Mouse (Mus musculus): ENCODE results near the gene Kcnk4. TPM values are rescaled to one million over a fixed set of nuclear protein-coding genes. Genes with fewer than 3 reads are reported as not detected.

Gene Kcnk4
- polyA plus RNA-seq, 1 experiment from 2014 or later: 0.30 TPM

DNA sequence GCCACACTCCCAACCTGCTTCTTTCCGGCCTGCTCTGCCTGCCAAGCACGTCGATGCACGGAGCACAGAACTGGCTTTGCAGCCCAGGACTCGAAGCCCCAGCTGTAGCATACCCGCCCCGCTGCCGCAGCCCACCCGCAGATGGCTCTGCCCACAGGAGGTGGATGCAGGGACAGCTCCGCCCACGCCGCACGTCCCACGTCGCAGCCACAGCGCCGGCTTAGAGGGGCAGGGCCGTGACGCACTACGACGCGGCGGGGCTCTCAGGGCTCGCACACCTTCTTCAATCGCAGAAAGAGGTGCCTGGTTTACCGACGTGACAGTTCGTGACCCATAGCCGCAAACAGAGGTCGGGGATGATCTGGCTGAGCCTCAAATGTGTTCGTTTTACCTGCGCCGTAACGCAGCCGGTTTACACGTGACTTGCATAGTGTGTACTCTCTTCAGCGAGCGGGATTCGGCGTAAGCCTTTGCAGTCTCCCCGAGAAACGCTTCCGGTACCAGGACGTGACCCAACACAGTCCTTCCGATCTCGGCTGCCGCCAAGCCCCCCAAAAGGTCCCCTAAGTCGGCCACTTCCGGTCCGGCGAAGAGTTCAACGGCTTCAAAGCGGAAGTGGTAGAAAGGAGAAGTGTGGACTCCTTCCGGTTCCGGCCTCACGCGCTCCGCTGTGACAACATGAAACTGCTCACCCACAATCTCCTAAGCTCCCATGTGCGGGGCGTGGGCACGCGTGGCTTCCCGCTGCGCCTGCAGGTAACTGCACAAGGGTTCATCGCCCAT, 24.6 kb downstream of the Kcnk4 start, which contains the start of the genes Trmt112 and Prdx5:
Gene Trmt112 (plus strand): TSS at position 192 of the 783 bp plus-strand sequence.
Gene Prdx5 (minus strand): TSS at position 600 of the 783 bp plus-strand sequence.
- peak within 1 kb of the TSS; percentile 67 for H3K4me3 ChIP-seq (ENCODE audit: low read depth, low read length)
- peak within 1 kb of the TSS; percentile 66 for H3K9ac ChIP-seq (replicated peaks; ENCODE audit: low read depth)
- TF ChIP-seq CTCF (IDR thresholded peaks at IDR 0.05): peak; percentile 44
- TF ChIP-seq EP300 (IDR thresholded peaks at IDR 0.05): peak; percentile 64
- no peaks in the 10 kb centered on the region for H3K27me3 ChIP-seq (replicated peaks; ENCODE audit: insufficient read depth, low read length)
- peak; percentile 98 for DNase-seq (ENCODE audit: low spot score)
- peak within 1 kb of the TSS; percentile 77 for H3K4me2 ChIP-seq (replicated peaks; ENCODE audit: low read depth, low read length)
- WGBS: 1% methylated on average over 62 of the region's 65 CpGs
- H3K9me3 ChIP-seq (ENCODE audit: low read length): no peaks in the 10 kb centered on the region
- peak; percentile 95 for ATAC-seq
- H3K27ac ChIP-seq (ENCODE audit: low read length): peak within 1 kb of the TSS; percentile 98
- H3K4me1 ChIP-seq (ENCODE audit: insufficient read depth, low read depth, low read length): no peaks in the 10 kb centered on the region; the same call in 1 of the 2 replicates
- H3K36me3 ChIP-seq (ENCODE audit: insufficient read depth, low read length): peaks cover 4% of the 10 kb centered on the region; the same call in 1 of the 2 replicates

GRCm38 (mm10) chr19:6909021-6909420, 25.3 kb downstream of the Kcnk4 start:
- Histone ChIP-seq H3K9me3 (ENCODE audit: low read length) (no peaks in the 10 kb centered on the region), H3K4me3 (ENCODE audit: low read depth, low read length) (peak overlapping the region; percentile 67), H3K36me3 (ENCODE audit: insufficient read depth, low read length) (peaks cover 10% of the 10 kb centered on the region; the same call in 1 of the 2 replicates), H3K27ac (ENCODE audit: low read length) (peak overlapping the region; percentile 98), H3K27me3 (replicated peaks; ENCODE audit: insufficient read depth, low read length) (no peaks in the 10 kb centered on the region), H3K9ac (replicated peaks; ENCODE audit: low read depth) (peak overlapping the region; percentile 66), H3K4me1 (ENCODE audit: insufficient read depth, low read depth, low read length) (no peaks in the 10 kb centered on the region; the same call in 1 of the 2 replicates), H3K4me2 (replicated peaks; ENCODE audit: low read depth, low read length) (peak overlapping the region; percentile 77)
- TF ChIP-seq EP300 (IDR thresholded peaks at IDR 0.05) (no peak), CTCF (IDR thresholded peaks at IDR 0.05) (no peak)
- DNase-seq (ENCODE audit: low spot score): peak; percentile 32
- no peak for ATAC-seq
- 5% methylated on average over 11 of the region's 11 CpGs for WGBS

DNA sequence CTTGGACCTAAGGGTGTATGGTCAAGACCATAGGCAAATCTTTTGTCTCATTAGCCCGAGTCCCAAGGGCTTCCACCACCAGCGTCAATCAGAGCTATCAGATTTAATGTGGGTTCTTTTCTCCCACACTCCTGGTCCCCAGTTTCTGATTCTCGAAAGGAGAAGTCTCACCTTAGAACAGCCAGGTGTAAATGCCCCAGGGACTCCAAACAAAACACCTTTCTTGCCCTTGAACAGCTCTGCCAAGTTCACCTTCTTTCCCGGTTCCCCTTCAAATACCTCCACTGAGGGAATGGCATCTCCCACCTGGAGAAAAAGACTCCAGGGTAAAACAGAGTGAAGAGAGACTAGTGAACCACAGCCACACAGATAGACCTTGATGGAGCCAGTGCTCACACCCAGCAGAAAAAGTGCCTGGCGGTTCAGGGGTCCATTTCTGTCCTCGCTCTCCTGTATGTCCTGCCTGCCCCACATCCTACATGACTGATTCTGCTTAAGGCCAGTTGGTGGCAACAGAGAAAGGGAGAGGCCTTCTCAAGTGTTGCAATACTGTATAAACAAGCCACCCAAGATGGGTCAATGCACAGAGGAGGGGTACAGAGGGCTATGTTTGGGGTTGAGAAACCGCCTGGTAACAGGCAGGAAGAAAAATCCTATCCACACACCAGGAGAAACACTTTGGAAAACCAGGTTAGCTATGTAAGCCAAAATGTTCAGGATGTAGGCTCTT, 26.3 kb downstream of the Kcnk4 start:
- peak overlapping the region; percentile 67 for H3K4me3 ChIP-seq (ENCODE audit: low read depth, low read length)
- no peaks in the 10 kb centered on the region for H3K27me3 ChIP-seq (replicated peaks; ENCODE audit: insufficient read depth, low read length)
- peak overlapping the region; percentile 98 for H3K27ac ChIP-seq (ENCODE audit: low read length)
- no peaks in the 10 kb centered on the region for H3K9me3 ChIP-seq (ENCODE audit: low read length)
- H3K4me1 ChIP-seq (ENCODE audit: insufficient read depth, low read depth, low read length): no peaks in the 10 kb centered on the region; the same call in 1 of the 2 replicates
- 70% methylated on average over 7 of the region's 7 CpGs for WGBS
- peaks cover 13% of the 10 kb centered on the region; the same call in 1 of the 2 replicates for H3K36me3 ChIP-seq (ENCODE audit: insufficient read depth, low read length)
- peak; percentile 88 for DNase-seq (ENCODE audit: low spot score)
- peak; percentile 48 for TF ChIP-seq CTCF (IDR thresholded peaks at IDR 0.05)
- no peak for TF ChIP-seq EP300 (IDR thresholded peaks at IDR 0.05)
- ATAC-seq: no peak
- H3K4me2 ChIP-seq (replicated peaks; ENCODE audit: low read depth, low read length): peak overlapping the region; percentile 77
- H3K9ac ChIP-seq (replicated peaks; ENCODE audit: low read depth): peak overlapping the region; percentile 66

DNA sequence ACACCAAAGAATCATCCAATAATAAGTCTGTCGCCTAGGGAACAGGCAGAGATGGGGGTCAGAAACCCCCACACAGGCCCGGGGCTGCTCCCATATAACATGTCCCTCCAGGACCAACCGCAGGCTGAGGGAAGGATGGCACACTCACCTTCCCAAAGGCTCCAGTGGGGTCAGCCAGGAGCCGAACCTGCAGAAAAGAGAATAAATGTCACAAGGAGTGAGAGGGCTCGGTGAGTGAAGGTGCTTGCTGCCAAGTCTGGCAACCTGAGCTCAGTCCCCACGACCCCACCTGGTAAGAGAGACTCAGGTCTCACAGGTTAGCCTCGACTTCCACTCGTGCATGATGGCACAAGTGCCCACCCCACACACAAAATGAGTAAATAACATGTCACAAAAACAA, 27.2 kb downstream of the Kcnk4 start:
- 89% methylated on average over 8 of the region's 8 CpGs for WGBS
- Histone ChIP-seq H3K9ac (replicated peaks; ENCODE audit: low read depth) (no peak overlapping the region; the same call in 1 of the 2 replicates), H3K4me2 (replicated peaks; ENCODE audit: low read depth, low read length) (peak overlapping the region; percentile 77; the same call in 1 of the 2 replicates), H3K27ac (ENCODE audit: low read length) (no peak overlapping the region), H3K9me3 (ENCODE audit: low read length) (no peaks in the 10 kb centered on the region), H3K4me1 (ENCODE audit: insufficient read depth, low read depth, low read length) (no peaks in the 10 kb centered on the region; the same call in 1 of the 2 replicates), H3K27me3 (replicated peaks; ENCODE audit: insufficient read depth, low read length) (no peaks in the 10 kb centered on the region), H3K4me3 (ENCODE audit: low read depth, low read length) (no peak overlapping the region), H3K36me3 (ENCODE audit: insufficient read depth, low read length) (peaks cover 13% of the 10 kb centered on the region; the same call in 1 of the 2 replicates)
- TF ChIP-seq EP300 (IDR thresholded peaks at IDR 0.05): no peak
- no peak for TF ChIP-seq CTCF (IDR thresholded peaks at IDR 0.05)
- ATAC-seq (no peak), DNase-seq (ENCODE audit: low spot score) (no peak)

GRCm38 (mm10) chr19:6906199-6906598, 28.1 kb downstream of the Kcnk4 start:
- no peak for ATAC-seq
- Histone ChIP-seq H3K4me1 (ENCODE audit: insufficient read depth, low read depth, low read length) (no peaks in the 10 kb centered on the region; the same call in 1 of the 2 replicates), H3K36me3 (ENCODE audit: insufficient read depth, low read length) (peaks cover 9% of the 10 kb centered on the region; the same call in 1 of the 2 replicates), H3K4me3 (ENCODE audit: low read depth, low read length) (no peak overlapping the region), H3K27ac (ENCODE audit: low read length) (no peak overlapping the region; the same call in 1 of the 2 replicates), H3K9me3 (ENCODE audit: low read length) (no peaks in the 10 kb centered on the region), H3K4me2 (replicated peaks; ENCODE audit: low read depth, low read length) (no peak overlapping the region), H3K27me3 (replicated peaks; ENCODE audit: insufficient read depth, low read length) (no peaks in the 10 kb centered on the region), H3K9ac (replicated peaks; ENCODE audit: low read depth) (no peak overlapping the region)
- TF ChIP-seq EP300 (IDR thresholded peaks at IDR 0.05) (no peak), CTCF (IDR thresholded peaks at IDR 0.05) (peak; percentile 16; the same call in 1 of the 2 replicates)
- DNase-seq (ENCODE audit: low spot score): no peak
- 60% methylated on average over 3 of the region's 3 CpGs for WGBS
